Mouse (Mus musculus): ENCODE results near the gene Fcer1g. TPM values are rescaled to one million over a fixed set of nuclear protein-coding genes. Genes with fewer than 3 reads are reported as not detected.

Gene Fcer1g
- polyA plus RNA-seq, 1 experiment from 2014 or later: 22.8 TPM

- H3K27ac ChIP-seq: peak overlapping the region; percentile 9
- 2% methylated on average over 18 of the region's 18 CpGs for WGBS
- H3K27me3 ChIP-seq (ENCODE audit: insufficient read depth, poor library complexity, severe bottlenecking): peaks cover 89% of the 10 kb centered on the region
- H3K36me3 ChIP-seq: no peaks in the 10 kb centered on the region
- H3K4me1 ChIP-seq (replicated peaks): peaks cover 60% of the 10 kb centered on the region
- peak overlapping the region; percentile 67 for H3K4me3 ChIP-seq
- peak; percentile 47 for DNase-seq (ENCODE audit: low spot score)
- no peaks in the 10 kb centered on the region for H3K9me3 ChIP-seq
These were observed 40.9 kb downstream of the Fcer1g start for GRCm38 (mm10) chr1:171193093-171193840.

- Histone ChIP-seq H3K27ac (no peak overlapping the region), H3K9me3 (no peaks in the 10 kb centered on the region), H3K27me3 (ENCODE audit: insufficient read depth, poor library complexity, severe bottlenecking) (peaks cover 80% of the 10 kb centered on the region), H3K4me3 (peak overlapping the region; percentile 67; the same call in 1 of the 2 replicates), H3K36me3 (no peaks in the 10 kb centered on the region), H3K4me1 (replicated peaks) (peaks cover 69% of the 10 kb centered on the region)
- WGBS: 53% methylated on average over 10 of the region's 10 CpGs
- no peak for DNase-seq (ENCODE audit: low spot score)
These were observed 41.9 kb downstream of the Fcer1g start for GRCm38 (mm10) chr1:171192283-171192682.

- Histone ChIP-seq H3K4me1 (replicated peaks) (peaks cover 74% of the 10 kb centered on the region), H3K9me3 (no peaks in the 10 kb centered on the region), H3K27me3 (ENCODE audit: insufficient read depth, poor library complexity, severe bottlenecking) (peaks cover 68% of the 10 kb centered on the region), H3K4me3 (no peak overlapping the region), H3K27ac (no peak overlapping the region), H3K36me3 (no peaks in the 10 kb centered on the region)
- no peak for DNase-seq (ENCODE audit: low spot score)
- WGBS: 93% methylated on average over 9 of the region's 9 CpGs
These were observed 43.3 kb downstream of the Fcer1g start for GRCm38 (mm10) chr1:171190832-171191231.

- Histone ChIP-seq H3K4me1 (replicated peaks) (peaks cover 66% of the 10 kb centered on the region), H3K36me3 (no peaks in the 10 kb centered on the region), H3K27ac (peak overlapping the region; percentile 80), H3K4me3 (peak overlapping the region; percentile 16; the same call in 1 of the 2 replicates), H3K9me3 (no peaks in the 10 kb centered on the region), H3K27me3 (ENCODE audit: insufficient read depth, poor library complexity, severe bottlenecking) (peaks cover 56% of the 10 kb centered on the region)
- 29% methylated on average over 14 of the region's 14 CpGs for WGBS
- DNase-seq (ENCODE audit: low spot score): no peak
These were observed 44.6 kb downstream of the Fcer1g start for GRCm38 (mm10) chr1:171189476-171190114.

GRCm38 (mm10) chr1:171189046-171189445 lies 45.1 kb downstream of the Fcer1g start:
- H3K4me1 ChIP-seq (replicated peaks): peaks cover 61% of the 10 kb centered on the region
- H3K27ac ChIP-seq: peak overlapping the region; percentile 80
- H3K4me3 ChIP-seq: peak overlapping the region; percentile 16; the same call in 1 of the 2 replicates
- 14% methylated on average over 8 of the region's 8 CpGs for WGBS
- H3K27me3 ChIP-seq (ENCODE audit: insufficient read depth, poor library complexity, severe bottlenecking): peaks cover 51% of the 10 kb centered on the region
- DNase-seq (ENCODE audit: low spot score): peak; percentile 30
- H3K9me3 ChIP-seq: no peaks in the 10 kb centered on the region
- H3K36me3 ChIP-seq: no peaks in the 10 kb centered on the region

GRCm38 (mm10) chr1:171187851-171188700 lies 46.1 kb downstream of the Fcer1g start:
- peak overlapping the region; percentile 14; the same call in 1 of the 2 replicates for H3K4me3 ChIP-seq
- H3K27me3 ChIP-seq (ENCODE audit: insufficient read depth, poor library complexity, severe bottlenecking): peaks cover 41% of the 10 kb centered on the region
- DNase-seq (ENCODE audit: low spot score): peak; percentile 28
- H3K9me3 ChIP-seq: no peaks in the 10 kb centered on the region
- H3K4me1 ChIP-seq (replicated peaks): peaks cover 51% of the 10 kb centered on the region
- peak overlapping the region; percentile 80 for H3K27ac ChIP-seq
- no peaks in the 10 kb centered on the region for H3K36me3 ChIP-seq
- 35% methylated on average over 13 of the region's 13 CpGs for WGBS

GRCm38 (mm10) chr1:171185655-171186054 lies 48.5 kb downstream of the Fcer1g start:
- no peak for DNase-seq (ENCODE audit: low spot score)
- Histone ChIP-seq H3K27ac (no peak overlapping the region), H3K27me3 (ENCODE audit: insufficient read depth, poor library complexity, severe bottlenecking) (peaks cover 17% of the 10 kb centered on the region), H3K9me3 (no peaks in the 10 kb centered on the region), H3K36me3 (no peaks in the 10 kb centered on the region), H3K4me1 (replicated peaks) (peaks cover 43% of the 10 kb centered on the region), H3K4me3 (no peak overlapping the region)
- WGBS: 75% methylated on average over 8 of the region's 8 CpGs

GRCm38 (mm10) chr1:171184314-171184713 lies 49.9 kb downstream of the Fcer1g start:
- Histone ChIP-seq H3K9me3 (no peaks in the 10 kb centered on the region), H3K27me3 (ENCODE audit: insufficient read depth, poor library complexity, severe bottlenecking) (peaks cover 4% of the 10 kb centered on the region; the same call in 1 of the 2 replicates), H3K27ac (no peak overlapping the region), H3K4me3 (no peak overlapping the region), H3K36me3 (no peaks in the 10 kb centered on the region), H3K4me1 (replicated peaks) (peaks cover 36% of the 10 kb centered on the region)
- WGBS: 88% methylated on average over 7 of the region's 7 CpGs
- no peak for DNase-seq (ENCODE audit: low spot score)

- whole genome bisulfite sequencing: 76% methylated on average over 3 of the region's 3 CpGs
- H3K4me1 ChIP-seq (replicated peaks): peaks cover 29% of the 10 kb centered on the region
- H3K4me3 ChIP-seq: no peak overlapping the region
- 0 out of 2 replicates have a peak, but pooled peaks cover 3% of the 10 kb centered on the region for H3K27me3 ChIP-seq (ENCODE audit: insufficient read depth, poor library complexity, severe bottlenecking)
- DNase-seq (ENCODE audit: low spot score): no peak
- peak overlapping the region; percentile 12; the same call in 1 of the 2 replicates for H3K27ac ChIP-seq
- no peaks in the 10 kb centered on the region for H3K36me3 ChIP-seq
- H3K9me3 ChIP-seq: no peaks in the 10 kb centered on the region
These were observed 50.5 kb downstream of the Fcer1g start for GRCm38 (mm10) chr1:171183620-171184019.

GRCm38 (mm10) chr1:171183025-171183424 lies 51.1 kb downstream of the Fcer1g start:
- peaks cover 23% of the 10 kb centered on the region for H3K4me1 ChIP-seq (replicated peaks)
- WGBS: 81% methylated on average over 3 of the region's 3 CpGs
- no peak for DNase-seq (ENCODE audit: low spot score)

More at GRCm38 (mm10) chr1:171183025-171183424, 51.1 kb downstream of the Fcer1g start:
- H3K9me3 ChIP-seq: no peaks in the 10 kb centered on the region
- no peak overlapping the region for H3K4me3 ChIP-seq
- H3K27me3 ChIP-seq (ENCODE audit: insufficient read depth, poor library complexity, severe bottlenecking): 0 out of 2 replicates have a peak, but pooled peaks cover 3% of the 10 kb centered on the region
- no peak overlapping the region for H3K27ac ChIP-seq
- H3K36me3 ChIP-seq: no peaks in the 10 kb centered on the region
